Mouse (Mus musculus) B cell, adult 2 months (primary cell): ENCODE results near the gene Smg6.

Source experiments
- DNase-seq, 2 experiments: peaks; one replicate each; pipeline ENCODE4 v3.0.0; 2022

The Smg6 gene

GRCm38 (mm10) chr11:74929111-74929510 is 3.5 kb downstream of the Smg6 start:
- DNase-seq: no peak

GRCm38 (mm10) chr11:74930391-74930790 is 4.8 kb downstream of the Smg6 start:
- no peak for DNase-seq

- peak; percentile 14 to 17 for DNase-seq
Measured at GRCm38 (mm10) chr11:74946348-74946747, 20.7 kb downstream of the Smg6 start.

- DNase-seq: no peak
Measured at GRCm38 (mm10) chr11:74954901-74955300, 29.3 kb downstream of the Smg6 start.

GRCm38 (mm10) chr11:74956006-74956405 is 30.4 kb downstream of the Smg6 start:
- no peak for DNase-seq

GRCm38 (mm10) chr11:74957600-74957999 is 32.0 kb downstream of the Smg6 start:
- no peak for DNase-seq

GRCm38 (mm10) chr11:74959501-74959900 is 33.9 kb downstream of the Smg6 start:
- no peak for DNase-seq

- no peak for DNase-seq
Measured at GRCm38 (mm10) chr11:74960031-74960551, 34.5 kb downstream of the Smg6 start.

GRCm38 (mm10) chr11:74961953-74962352 is 36.3 kb downstream of the Smg6 start:
- DNase-seq: no peak

- no peak for DNase-seq
Measured at GRCm38 (mm10) chr11:74962846-74963407, 37.3 kb downstream of the Smg6 start.

GRCm38 (mm10) chr11:74965516-74965915 is 39.9 kb downstream of the Smg6 start:
- DNase-seq: no peak

GRCm38 (mm10) chr11:74973290-74974157 is 47.9 kb downstream of the Smg6 start:
- DNase-seq: no peak

- no peak for DNase-seq
Measured at GRCm38 (mm10) chr11:74974615-74975014, 49.0 kb downstream of the Smg6 start.

- DNase-seq: no peak
Measured at GRCm38 (mm10) chr11:74976835-74977687, 51.4 kb downstream of the Smg6 start.

GRCm38 (mm10) chr11:74981464-74981863 is 55.8 kb downstream of the Smg6 start:
- DNase-seq: peak; percentile 84 to 85

- no peak for DNase-seq
Measured at GRCm38 (mm10) chr11:74982241-74982640, 56.6 kb downstream of the Smg6 start.

- DNase-seq: no peak
Measured at GRCm38 (mm10) chr11:74988162-74988561, 62.5 kb downstream of the Smg6 start.

GRCm38 (mm10) chr11:74989047-74989446 is 63.4 kb downstream of the Smg6 start:
- DNase-seq: no peak

- no peak for DNase-seq
Measured at GRCm38 (mm10) chr11:74990501-74990900, 64.9 kb downstream of the Smg6 start.

GRCm38 (mm10) chr11:74991290-74991689 is 65.7 kb downstream of the Smg6 start:
- no peak for DNase-seq

GRCm38 (mm10) chr11:74992427-74992987 is 66.9 kb downstream of the Smg6 start:
- DNase-seq: peak; percentile 11 to 12

GRCm38 (mm10) chr11:74994141-74994540 is 68.5 kb downstream of the Smg6 start:
- DNase-seq: no peak

- DNase-seq: peak; percentile 11 to 23
Measured at GRCm38 (mm10) chr11:74994856-74995255, 69.2 kb downstream of the Smg6 start.
